Mouse (Mus musculus): ENCODE results near the gene Gm47995. TPM values are rescaled to one million over a fixed set of nuclear protein-coding genes. Genes with fewer than 3 reads are reported as not detected.

The Gm47995 gene
- polyA plus RNA-seq, 1 experiment, result not detected

- TF ChIP-seq POLR2A (IDR thresholded peaks at IDR 0.05; ENCODE audit: borderline replicate concordance, insufficient read depth, low read length) (no peak), CTCF (IDR thresholded peaks at IDR 0.05; ENCODE audit: borderline replicate concordance, insufficient read depth, low read depth, low read length) (no peak)
- Histone ChIP-seq H3K27ac (ENCODE audit: insufficient read depth, low read length) (no peak overlapping the region), H3K4me1 (ENCODE audit: control insufficient read depth, insufficient read depth, low read length) (no peaks in the 10 kb centered on the region), H3K4me3 (replicated peaks; ENCODE audit: insufficient read depth, low read depth, low read length) (no peak overlapping the region), H3K27me3 (ENCODE audit: control insufficient read depth, insufficient read depth, low read length) (no peaks in the 10 kb centered on the region)
- no peak for DNase-seq
- 61% methylated on average over 3 of the region's 3 CpGs for WGBS
Measured at GRCm38 (mm10) chr1:151216417-151216816, 18.2 kb downstream of the Gm47995 start.

- DNase-seq, result no peak
- Histone ChIP-seq H3K4me1 (ENCODE audit: control insufficient read depth, insufficient read depth, low read length) (no peaks in the 10 kb centered on the region), H3K27me3 (ENCODE audit: control insufficient read depth, insufficient read depth, low read length) (no peaks in the 10 kb centered on the region), H3K4me3 (replicated peaks; ENCODE audit: insufficient read depth, low read depth, low read length) (no peak overlapping the region), H3K27ac (ENCODE audit: insufficient read depth, low read length) (no peak overlapping the region)
- WGBS, result 91% methylated on average over 5 of the region's 5 CpGs
- no peak for TF ChIP-seq CTCF (IDR thresholded peaks at IDR 0.05; ENCODE audit: borderline replicate concordance, insufficient read depth, low read depth, low read length)
- TF ChIP-seq POLR2A (IDR thresholded peaks at IDR 0.05; ENCODE audit: borderline replicate concordance, insufficient read depth, low read length), result no peak
Measured at GRCm38 (mm10) chr1:151219045-151219444, 20.8 kb downstream of the Gm47995 start.

GRCm38 (mm10) chr1:151220098-151220497 is 21.9 kb downstream of the Gm47995 start:
- no peaks in the 10 kb centered on the region for H3K4me1 ChIP-seq (ENCODE audit: control insufficient read depth, insufficient read depth, low read length)
- no peaks in the 10 kb centered on the region for H3K27me3 ChIP-seq (ENCODE audit: control insufficient read depth, insufficient read depth, low read length)
- no peak for DNase-seq
- H3K27ac ChIP-seq (ENCODE audit: insufficient read depth, low read length), result no peak overlapping the region
- TF ChIP-seq CTCF (IDR thresholded peaks at IDR 0.05; ENCODE audit: borderline replicate concordance, insufficient read depth, low read depth, low read length) (no peak), POLR2A (IDR thresholded peaks at IDR 0.05; ENCODE audit: borderline replicate concordance, insufficient read depth, low read length) (no peak)
- no peak overlapping the region for H3K4me3 ChIP-seq (replicated peaks; ENCODE audit: insufficient read depth, low read depth, low read length)
- 63% methylated on average over 7 of the region's 7 CpGs for WGBS

- Histone ChIP-seq H3K27ac (ENCODE audit: insufficient read depth, low read length) (no peak overlapping the region), H3K4me1 (ENCODE audit: control insufficient read depth, insufficient read depth, low read length) (no peaks in the 10 kb centered on the region), H3K27me3 (ENCODE audit: control insufficient read depth, insufficient read depth, low read length) (no peaks in the 10 kb centered on the region), H3K4me3 (replicated peaks; ENCODE audit: insufficient read depth, low read depth, low read length) (no peak overlapping the region)
- DNase-seq, result no peak
- 86% methylated on average over 10 of the region's 10 CpGs for WGBS
- TF ChIP-seq POLR2A (IDR thresholded peaks at IDR 0.05; ENCODE audit: borderline replicate concordance, insufficient read depth, low read length), result no peak
- no peak for TF ChIP-seq CTCF (IDR thresholded peaks at IDR 0.05; ENCODE audit: borderline replicate concordance, insufficient read depth, low read depth, low read length)
Measured at GRCm38 (mm10) chr1:151222561-151223267, 24.5 kb downstream of the Gm47995 start.

- 88% methylated on average over 1 of the region's 1 CpGs for WGBS
Measured at GRCm38 (mm10) chr1:151223377-151223776, 25.1 kb downstream of the Gm47995 start.

GRCm38 (mm10) chr1:151224536-151224935 is 26.3 kb downstream of the Gm47995 start:
- TF ChIP-seq POLR2A (IDR thresholded peaks at IDR 0.05; ENCODE audit: borderline replicate concordance, insufficient read depth, low read length), result no peak
- TF ChIP-seq CTCF (IDR thresholded peaks at IDR 0.05; ENCODE audit: borderline replicate concordance, insufficient read depth, low read depth, low read length), result no peak
- Histone ChIP-seq H3K4me1 (ENCODE audit: control insufficient read depth, insufficient read depth, low read length) (no peaks in the 10 kb centered on the region), H3K4me3 (replicated peaks; ENCODE audit: insufficient read depth, low read depth, low read length) (no peak overlapping the region), H3K27ac (ENCODE audit: insufficient read depth, low read length) (no peak overlapping the region), H3K27me3 (ENCODE audit: control insufficient read depth, insufficient read depth, low read length) (no peaks in the 10 kb centered on the region)
- 95% methylated on average over 1 of the region's 1 CpGs for WGBS
- no peak for DNase-seq

More at GRCm38 (mm10) chr1:151223377-151223776, 25.1 kb downstream of the Gm47995 start:
- TF ChIP-seq CTCF (IDR thresholded peaks at IDR 0.05; ENCODE audit: borderline replicate concordance, insufficient read depth, low read depth, low read length), result no peak
- no peak for TF ChIP-seq POLR2A (IDR thresholded peaks at IDR 0.05; ENCODE audit: borderline replicate concordance, insufficient read depth, low read length)
- no peak for DNase-seq
- Histone ChIP-seq H3K27ac (ENCODE audit: insufficient read depth, low read length) (no peak overlapping the region), H3K4me3 (replicated peaks; ENCODE audit: insufficient read depth, low read depth, low read length) (no peak overlapping the region), H3K27me3 (ENCODE audit: control insufficient read depth, insufficient read depth, low read length) (no peaks in the 10 kb centered on the region), H3K4me1 (ENCODE audit: control insufficient read depth, insufficient read depth, low read length) (no peaks in the 10 kb centered on the region)

GRCm38 (mm10) chr1:151227506-151227905 is 29.3 kb downstream of the Gm47995 start:
- no peak for DNase-seq
- H3K4me3 ChIP-seq (replicated peaks; ENCODE audit: insufficient read depth, low read depth, low read length), result no peak overlapping the region
- TF ChIP-seq POLR2A (IDR thresholded peaks at IDR 0.05; ENCODE audit: borderline replicate concordance, insufficient read depth, low read length) (no peak), CTCF (IDR thresholded peaks at IDR 0.05; ENCODE audit: borderline replicate concordance, insufficient read depth, low read depth, low read length) (no peak)
- H3K4me1 ChIP-seq (ENCODE audit: control insufficient read depth, insufficient read depth, low read length), result no peaks in the 10 kb centered on the region
- H3K27ac ChIP-seq (ENCODE audit: insufficient read depth, low read length), result no peak overlapping the region
- no peaks in the 10 kb centered on the region for H3K27me3 ChIP-seq (ENCODE audit: control insufficient read depth, insufficient read depth, low read length)
- WGBS, result 84% methylated on average over 8 of the region's 8 CpGs

GRCm38 (mm10) chr1:151228320-151228989 is 30.2 kb downstream of the Gm47995 start:
- Histone ChIP-seq H3K4me3 (replicated peaks; ENCODE audit: insufficient read depth, low read depth, low read length) (no peak overlapping the region), H3K27ac (ENCODE audit: insufficient read depth, low read length) (no peak overlapping the region), H3K4me1 (ENCODE audit: control insufficient read depth, insufficient read depth, low read length) (no peaks in the 10 kb centered on the region), H3K27me3 (ENCODE audit: control insufficient read depth, insufficient read depth, low read length) (no peaks in the 10 kb centered on the region)
- TF ChIP-seq CTCF (IDR thresholded peaks at IDR 0.05; ENCODE audit: borderline replicate concordance, insufficient read depth, low read depth, low read length) (no peak), POLR2A (IDR thresholded peaks at IDR 0.05; ENCODE audit: borderline replicate concordance, insufficient read depth, low read length) (no peak)
- WGBS, result 73% methylated on average over 1 of the region's 1 CpGs
- DNase-seq, result no peak

Data from cerebellum, adult 2 months (tissue).